12 mouse cellular contexts compared by ENCODE assay signal in the genomic region with DNA sequence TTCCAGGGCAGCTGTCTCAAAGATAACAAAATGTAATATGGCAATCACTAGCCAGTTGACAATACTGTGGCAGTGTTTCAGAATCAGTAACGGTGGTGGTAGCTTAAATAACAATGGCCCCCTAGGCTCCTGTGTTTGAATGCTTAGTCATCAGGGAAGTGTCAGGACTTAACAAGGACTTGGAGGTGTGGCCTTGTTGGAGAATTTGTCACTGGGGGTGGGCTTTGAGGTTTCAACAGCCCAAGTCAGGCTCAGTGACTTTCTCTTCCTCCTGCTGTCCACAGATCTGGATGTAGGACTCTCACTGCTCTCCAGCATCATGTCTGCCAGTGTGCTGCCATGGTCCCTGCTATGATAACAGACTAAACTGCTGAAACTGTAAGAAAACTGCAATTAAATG. TPM values are rescaled to one million over a fixed set of nuclear protein-coding genes. Genes with fewer than 3 reads are reported as not detected.
"Had no signal": no experiment of that assay in that cellular context is flagged by ENCODE, and none has a peak within 500 bp of the region (broad histone marks: within the 10 kb centered on the region; RNA-seq: fewer than 3 reads in every experiment).

No protein-coding gene starts in this region.

- H3K27me3 ChIP-seq: kidney, embryonic 15.5 days; liver, embryonic 13.5 days; neural tube, embryonic 15.5 days had no signal

- H3K4me1 ChIP-seq: kidney, embryonic 15.5 days; neural tube, embryonic 15.5 days had no signal

- H3K9ac ChIP-seq: kidney, embryonic 15.5 days; liver, embryonic 13.5 days; neural tube, embryonic 15.5 days had no signal

- DNase-seq: kidney, postnatal 14 days; liver, embryonic 13.5 days; lung, adult 18-20 months; midbrain, embryonic 14.5 days; right cerebral cortex, adult 18-20 months; right cerebral cortex, postnatal 25 days; thymus, postnatal 4 days had no signal

- H3K4me2 ChIP-seq: kidney, embryonic 15.5 days; liver, embryonic 13.5 days; neural tube, embryonic 15.5 days had no signal

- H3K9me3 ChIP-seq: kidney, embryonic 15.5 days; limb, embryonic 10.5 days; liver, embryonic 13.5 days; neural tube, embryonic 15.5 days had no signal

- H3K4me3 ChIP-seq: kidney, embryonic 15.5 days; limb, embryonic 10.5 days; liver, embryonic 13.5 days; myocyte; neural tube, embryonic 15.5 days had no signal

- H3K27ac ChIP-seq: kidney, embryonic 15.5 days; limb, embryonic 10.5 days; liver, embryonic 13.5 days; neural tube, embryonic 15.5 days had no signal

RNA-seq across cellular contexts. Expression of gene Tmem171, which starts 27.7 kb away (rescaled TPM):
- polyA plus RNA-seq: limb, embryonic 10.5 days; liver, embryonic 13.5 days; midbrain, embryonic 14.5 days; neural tube, embryonic 11.5 days; neural tube, embryonic 15.5 days had no signal
